Mouse (Mus musculus): ENCODE data around the gene Bicdl1.

The Bicdl1 gene

GRCm38 (mm10) chr5:115726581-115726980 lies 4.8 kb downstream of the Bicdl1 start:
- DNase-seq (ENCODE audit: inconsistent age in 2 of 2, low spot score in 1 of 2): no peak

GRCm38 (mm10) chr5:115726019-115726418 lies 5.4 kb downstream of the Bicdl1 start:
- DNase-seq (ENCODE audit: inconsistent age in 2 of 2, low spot score in 1 of 2): no peak

DNA sequence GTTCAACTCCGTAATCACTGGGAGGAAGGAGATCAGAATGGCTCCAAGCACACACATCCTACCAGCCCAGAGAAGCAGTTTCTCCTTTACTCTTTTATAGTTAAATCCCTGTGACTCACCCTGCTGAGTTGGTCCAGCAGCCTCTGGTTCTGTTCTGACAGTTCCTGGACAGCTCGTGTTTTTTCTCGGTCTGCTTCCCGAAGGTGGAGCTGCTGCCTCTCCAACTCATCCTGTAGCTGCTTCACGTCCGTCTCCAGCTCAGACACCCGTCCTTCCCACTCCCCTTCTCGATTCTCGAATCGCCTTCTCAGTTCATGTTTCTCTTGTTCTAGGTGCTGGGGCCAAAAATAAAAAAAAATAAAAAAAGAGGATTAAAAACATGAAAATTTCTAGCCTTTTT lies 7.0 kb downstream of the Bicdl1 start:
- DNase-seq (ENCODE audit: inconsistent age in 2 of 2, low spot score in 1 of 2): no peak

DNA sequence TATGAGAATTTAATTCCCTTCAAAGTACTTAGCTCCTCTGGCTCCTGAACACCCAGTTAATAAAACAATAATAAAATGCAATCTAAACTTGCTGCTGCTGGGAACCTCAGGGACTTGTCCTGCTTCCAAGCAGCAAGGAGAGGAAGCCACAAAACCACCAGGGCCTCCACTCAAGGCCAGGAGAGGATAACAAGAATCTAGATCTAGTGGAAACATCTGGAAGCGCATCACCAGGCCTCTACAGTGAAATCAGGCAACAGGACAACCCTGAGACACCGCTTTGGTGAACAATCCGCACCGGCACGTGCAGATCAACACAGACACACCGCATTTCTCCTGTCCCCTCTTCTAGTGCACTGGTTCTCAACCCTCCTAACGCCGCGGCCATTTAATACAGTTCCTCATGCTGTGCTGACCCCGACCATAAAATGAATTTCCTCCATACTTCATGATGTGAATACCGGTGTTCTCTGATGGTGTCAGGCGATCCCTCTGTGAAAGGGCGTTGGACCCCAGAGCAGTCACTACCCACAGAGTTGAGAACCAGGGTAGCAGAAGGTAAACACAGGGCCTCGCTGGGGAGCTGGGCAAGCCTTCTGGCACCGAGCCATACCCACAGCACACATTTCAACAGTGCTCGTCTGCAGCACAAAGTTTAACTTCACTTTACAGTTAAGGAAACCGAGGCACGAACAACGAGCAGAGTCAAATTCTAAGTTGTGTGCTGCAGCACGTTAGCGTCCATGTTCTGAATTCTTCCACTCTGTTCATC lies 9.0 kb downstream of the Bicdl1 start:
- no peak for DNase-seq (ENCODE audit: inconsistent age in 2 of 2, low spot score in 1 of 2)

GRCm38 (mm10) chr5:115720761-115721160 lies 10.7 kb downstream of the Bicdl1 start:
- DNase-seq (ENCODE audit: inconsistent age in 2 of 2, low spot score in 1 of 2): no peak

GRCm38 (mm10) chr5:115717693-115718092 lies 13.7 kb downstream of the Bicdl1 start:
- DNase-seq (ENCODE audit: inconsistent age in 2 of 2, low spot score in 1 of 2): no peak

DNA sequence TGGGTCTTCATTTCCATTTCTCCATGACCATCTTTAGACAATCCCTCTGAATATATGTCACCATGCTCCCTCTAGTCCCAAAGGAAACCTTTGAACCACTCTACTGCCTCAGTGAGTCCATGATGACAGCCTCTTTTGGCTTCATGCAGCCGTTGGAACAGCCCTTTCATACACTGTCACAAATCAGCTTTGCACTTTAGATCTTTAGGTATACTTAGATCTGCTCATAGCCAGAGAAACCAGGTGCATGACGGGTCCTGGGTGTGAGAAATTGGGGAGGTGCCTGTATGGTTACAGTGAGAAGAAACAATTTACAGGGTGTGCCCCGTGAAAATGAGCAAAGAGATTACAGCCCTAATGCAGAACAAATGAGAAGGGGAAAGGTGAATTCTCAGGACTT lies 14.3 kb downstream of the Bicdl1 start:
- no peak for DNase-seq (ENCODE audit: inconsistent age in 2 of 2, low spot score in 1 of 2)

- no peak for DNase-seq (ENCODE audit: inconsistent age in 2 of 2, low spot score in 1 of 2)
These were observed 15.0 kb downstream of the Bicdl1 start for GRCm38 (mm10) chr5:115716426-115716825.

DNA sequence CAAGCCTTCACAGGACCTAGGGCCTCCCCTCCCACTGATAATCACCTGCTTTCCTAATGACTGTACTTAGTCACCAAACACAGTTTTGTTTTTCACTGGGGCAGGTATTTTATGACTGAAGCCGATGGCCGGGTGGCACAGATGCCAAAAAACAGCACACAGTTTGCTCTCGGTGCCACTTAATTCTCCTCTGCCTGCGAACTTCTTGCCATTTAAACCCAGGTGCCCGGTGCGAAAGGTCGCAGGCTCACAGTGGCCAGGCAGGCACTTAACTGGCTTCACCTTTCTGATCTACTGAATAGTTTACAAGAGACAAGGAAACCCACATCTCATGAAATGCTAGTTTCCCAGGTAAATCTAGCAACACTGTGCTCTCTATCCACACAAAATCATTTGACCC lies 16.7 kb downstream of the Bicdl1 start:
- no peak for DNase-seq (ENCODE audit: inconsistent age in 2 of 2, low spot score in 1 of 2)

DNA sequence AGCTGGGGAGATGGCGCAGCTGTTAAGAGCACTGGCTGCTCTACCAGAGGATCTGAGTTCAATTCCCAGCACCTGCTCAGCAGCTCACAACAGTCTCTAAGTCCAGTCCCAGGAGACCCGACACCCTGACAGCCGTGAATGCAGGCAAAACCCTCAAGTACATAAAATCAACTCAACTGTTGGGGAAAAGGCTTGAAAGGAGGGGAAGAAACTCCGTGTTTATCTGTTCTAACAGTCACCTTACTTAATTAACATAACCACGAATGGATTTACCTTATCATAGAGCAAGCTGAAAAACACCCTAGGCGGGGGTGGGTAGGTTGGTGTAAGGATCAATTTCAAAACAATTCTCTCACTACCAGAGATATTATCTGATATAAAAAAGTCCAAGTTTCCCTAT lies 18.9 kb downstream of the Bicdl1 start:
- no peak for DNase-seq (ENCODE audit: inconsistent age in 2 of 2, low spot score in 1 of 2)

DNA sequence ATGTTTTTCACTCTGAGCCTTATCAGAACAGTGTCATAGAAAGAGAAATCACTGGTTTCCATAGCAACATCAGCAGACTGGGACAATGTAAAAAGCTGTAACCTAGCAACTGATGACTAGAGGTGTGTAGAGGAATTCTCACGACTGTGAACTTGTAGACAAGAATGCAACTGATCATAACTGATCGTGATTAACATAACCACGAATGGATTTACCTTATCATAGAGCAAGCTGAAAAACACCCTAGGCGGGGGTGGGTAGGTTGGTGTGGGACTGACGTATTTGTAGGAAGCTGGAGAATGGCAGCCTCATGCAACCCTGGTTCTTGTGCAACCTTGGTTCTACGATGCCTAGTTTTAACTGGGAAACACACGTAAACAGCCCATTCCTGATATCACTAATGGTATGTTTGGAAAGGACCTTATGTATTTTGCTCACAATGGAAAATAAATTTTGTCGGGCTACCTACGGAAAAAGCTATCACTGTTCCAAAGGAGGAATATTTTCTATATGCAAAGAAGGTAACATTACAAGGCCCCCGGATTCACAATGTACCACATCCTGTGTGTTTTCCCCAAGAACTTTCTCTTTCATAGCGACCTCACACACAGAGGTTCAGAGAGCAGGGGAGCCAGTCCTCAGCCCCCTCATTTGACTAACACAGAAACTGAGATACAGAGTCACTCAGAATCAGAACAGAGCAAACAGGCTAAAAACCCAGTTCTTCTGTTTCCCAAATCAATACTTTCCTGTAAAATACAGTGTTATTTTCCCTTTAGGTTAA lies 19.6 kb downstream of the Bicdl1 start:
- DNase-seq (ENCODE audit: inconsistent age in 2 of 2, low spot score in 1 of 2): no peak

- DNase-seq (ENCODE audit: inconsistent age in 2 of 2, low spot score in 1 of 2): no peak
These were observed 21.2 kb downstream of the Bicdl1 start for GRCm38 (mm10) chr5:115710171-115710570.

GRCm38 (mm10) chr5:115708930-115709329 lies 22.5 kb downstream of the Bicdl1 start:
- DNase-seq (ENCODE audit: inconsistent age in 2 of 2, low spot score in 1 of 2): no peak

GRCm38 (mm10) chr5:115701981-115702380 lies 29.4 kb downstream of the Bicdl1 start:
- DNase-seq (ENCODE audit: inconsistent age in 2 of 2, low spot score in 1 of 2): no peak

DNA sequence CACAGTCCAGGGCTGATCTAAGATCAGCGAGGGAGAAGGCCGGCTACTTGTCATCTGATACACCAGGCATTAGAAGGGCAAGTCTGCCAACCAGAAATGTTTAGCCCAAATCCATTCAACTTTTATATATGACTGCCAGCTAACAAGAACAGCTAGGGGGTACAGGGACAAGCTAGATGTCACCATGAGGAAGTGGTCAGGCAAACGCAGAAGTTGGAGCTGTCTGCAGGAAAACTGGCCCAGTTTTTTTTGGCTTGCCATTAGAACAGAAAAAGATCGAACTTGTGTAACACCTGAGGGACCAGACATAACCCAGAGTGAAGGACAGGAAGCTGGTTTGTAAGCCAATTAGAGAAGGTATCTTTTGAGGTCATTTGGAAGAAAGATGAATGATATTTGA lies 30.2 kb downstream of the Bicdl1 start:
- DNase-seq (ENCODE audit: inconsistent age in 2 of 2, low spot score in 1 of 2): no peak

DNA sequence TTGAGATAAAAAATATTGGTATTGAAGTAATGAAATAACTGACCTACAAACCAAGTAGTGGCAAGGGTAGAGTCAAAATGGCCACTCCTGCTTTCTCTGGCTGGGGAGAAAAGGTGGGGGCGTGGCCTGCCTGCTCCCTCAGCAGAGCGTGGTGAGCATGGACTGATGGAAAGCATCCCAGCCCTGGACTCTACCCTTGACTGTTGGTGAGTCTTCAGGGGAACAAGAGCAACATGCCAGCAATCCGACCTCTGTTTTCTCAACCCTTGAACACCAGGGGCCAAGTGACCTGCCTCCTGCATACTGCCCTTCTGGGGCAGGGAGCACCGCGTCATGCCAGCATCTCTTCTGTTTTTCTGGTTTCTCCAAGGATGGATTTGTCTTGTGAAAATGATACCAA lies 34.6 kb downstream of the Bicdl1 start:
- DNase-seq (ENCODE audit: inconsistent age in 2 of 2, low spot score in 1 of 2): no peak

DNA sequence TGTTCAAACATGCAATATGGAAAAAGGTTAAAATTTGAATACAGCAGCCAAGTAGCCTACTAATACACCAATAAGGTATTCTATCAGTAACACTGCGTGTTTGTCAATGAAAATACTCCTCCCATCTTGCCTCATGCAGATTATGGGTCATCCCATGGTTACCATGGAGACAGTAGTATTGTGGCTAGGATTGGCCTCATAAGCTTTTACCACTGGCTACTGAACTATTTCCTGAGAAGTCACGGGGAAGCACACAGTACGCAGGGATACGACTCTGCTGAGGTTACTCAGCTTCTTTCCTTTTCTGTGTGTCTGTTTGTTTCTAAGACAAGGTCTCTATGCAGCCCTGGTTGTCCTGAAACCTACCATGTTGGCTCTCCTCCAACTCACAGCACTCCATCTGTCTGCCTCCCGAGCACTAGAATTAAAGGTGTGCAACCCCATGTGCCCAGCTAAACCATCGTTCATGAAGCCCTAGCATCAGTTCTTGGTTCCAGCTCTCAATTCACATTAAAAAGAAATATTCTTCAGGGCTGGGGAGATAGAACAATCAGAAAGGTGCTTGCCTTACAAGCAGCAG lies 36.1 kb downstream of the Bicdl1 start:
- no peak for DNase-seq (ENCODE audit: inconsistent age in 2 of 2, low spot score in 1 of 2)

DNA sequence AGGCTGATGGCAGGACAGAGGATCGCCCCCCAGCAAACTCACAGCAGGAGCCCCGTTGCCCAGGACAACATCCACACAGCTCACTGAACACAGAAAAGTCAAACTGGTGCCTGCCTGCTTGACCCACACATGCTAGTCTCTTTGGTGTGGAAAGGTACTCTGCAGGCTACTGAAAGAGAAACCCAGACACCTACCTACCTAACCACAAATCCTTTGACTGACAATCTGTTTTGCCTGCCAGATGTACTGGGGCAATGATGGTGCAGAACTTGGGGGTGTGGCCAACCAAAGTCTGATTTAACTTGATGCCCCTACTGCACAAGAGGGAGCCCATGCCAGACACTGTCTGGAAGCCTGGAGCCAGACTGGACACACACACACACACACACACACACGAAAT lies 38.1 kb downstream of the Bicdl1 start:
- DNase-seq (ENCODE audit: inconsistent age in 2 of 2, low spot score in 1 of 2): no peak

DNA sequence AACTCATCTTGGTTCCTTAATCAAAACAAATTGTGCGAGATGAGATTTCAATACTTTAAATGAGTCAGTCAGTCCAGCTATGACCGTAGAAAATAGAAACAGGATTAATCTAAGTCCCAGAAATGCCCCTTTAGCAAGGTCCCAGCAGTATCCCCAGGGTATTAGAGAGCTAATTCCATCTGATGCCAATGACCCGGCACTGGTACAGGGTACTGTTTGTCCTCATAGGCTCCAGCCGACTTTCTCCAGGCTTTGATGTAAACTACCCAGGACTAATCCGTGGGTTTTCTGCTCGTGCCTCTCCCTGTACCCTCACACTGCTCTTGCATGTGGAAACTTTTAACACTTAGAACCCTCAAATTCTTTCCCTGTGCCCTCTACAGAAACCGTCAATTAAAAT lies 44.7 kb downstream of the Bicdl1 start:
- DNase-seq (ENCODE audit: inconsistent age in 2 of 2, low spot score in 1 of 2): no peak

DNA sequence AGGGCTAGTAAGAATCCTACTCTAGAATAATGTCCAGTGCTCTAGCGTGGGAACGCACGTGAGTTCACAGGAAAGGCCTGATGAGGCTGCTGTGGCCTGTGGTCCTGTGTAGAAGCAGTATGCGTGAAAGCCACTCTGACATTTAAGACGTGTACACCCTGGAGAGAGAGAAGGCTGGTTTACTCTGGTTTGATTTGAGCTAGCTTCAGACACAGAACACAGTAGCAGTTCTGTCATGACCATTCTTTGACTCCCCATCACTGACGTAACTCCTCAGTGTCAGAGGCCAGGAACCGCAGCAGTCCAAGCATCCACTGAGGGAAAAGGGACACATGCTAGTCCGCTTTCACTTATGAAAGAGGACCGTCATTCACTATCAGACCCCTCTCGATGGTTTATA lies 46.3 kb downstream of the Bicdl1 start:
- no peak for DNase-seq (ENCODE audit: inconsistent age in 2 of 2, low spot score in 1 of 2)

- DNase-seq (ENCODE audit: inconsistent age in 2 of 2, low spot score in 1 of 2): no peak
These were observed 59.6 kb downstream of the Bicdl1 start for GRCm38 (mm10) chr5:115671846-115672245.

GRCm38 (mm10) chr5:115670406-115670805 lies 61.0 kb downstream of the Bicdl1 start:
- no peak for DNase-seq (ENCODE audit: inconsistent age in 2 of 2, low spot score in 1 of 2)

All from adrenal gland, adult (tissue).